Mouse (Mus musculus): ENCODE results near the gene Malsu1.

Gene Malsu1

GRCm38 (mm10) chr6:49074117-49074490, 509 bp downstream of the Malsu1 start:
- DNase-seq (ENCODE audit: low spot score), result no peak

- DNase-seq (ENCODE audit: low spot score), result no peak
Measured at GRCm38 (mm10) chr6:49077894-49078293, 4.3 kb downstream of the Malsu1 start.

GRCm38 (mm10) chr6:49079313-49079712, 5.7 kb downstream of the Malsu1 start:
- DNase-seq (ENCODE audit: low spot score), result no peak

DNA sequence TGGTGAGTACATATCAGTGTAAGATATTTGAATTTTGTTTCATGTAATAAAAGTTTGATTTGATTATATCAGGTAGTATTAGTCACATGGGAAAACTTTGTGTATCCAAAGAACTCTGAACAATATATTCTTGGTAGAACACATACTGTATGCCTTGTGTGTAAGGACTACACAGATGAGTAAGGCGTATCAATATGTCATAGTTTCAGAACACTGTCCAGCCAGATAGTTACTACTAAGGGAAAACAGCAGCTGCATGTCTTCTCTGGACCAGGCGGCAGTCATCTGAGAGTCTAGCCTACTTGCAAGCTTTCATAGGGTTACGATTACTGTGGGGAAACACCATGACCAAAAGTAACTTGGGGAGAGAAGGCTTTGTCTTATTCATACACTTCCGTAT, 9.4 kb downstream of the Malsu1 start:
- DNase-seq (ENCODE audit: low spot score), result no peak

- no peak for DNase-seq (ENCODE audit: low spot score)
Measured at GRCm38 (mm10) chr6:49094968-49095367, 21.4 kb downstream of the Malsu1 start.

DNA sequence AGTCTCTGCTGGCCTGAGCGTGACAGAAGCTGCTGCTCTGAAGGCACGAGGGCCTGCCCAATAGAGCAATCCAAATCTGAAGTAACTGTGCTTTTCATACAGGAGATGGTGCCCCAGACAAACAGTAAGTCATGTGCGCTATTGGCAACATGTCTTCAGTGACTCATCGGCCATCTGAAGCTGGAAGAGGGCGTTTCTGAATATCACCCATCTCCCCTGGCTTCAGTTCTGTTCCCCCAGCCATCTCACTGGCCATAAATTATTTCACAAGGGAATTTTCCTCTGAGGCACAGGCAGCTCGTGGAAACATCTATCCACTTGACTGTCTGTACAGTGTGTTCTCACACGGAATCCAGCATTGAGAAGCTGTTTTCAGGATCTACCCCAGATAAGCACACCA, 22.8 kb downstream of the Malsu1 start:
- peak; percentile 73 for DNase-seq (ENCODE audit: low spot score)

- DNase-seq (ENCODE audit: low spot score), result peak; percentile 89
Measured at GRCm38 (mm10) chr6:49096933-49097461, 23.4 kb downstream of the Malsu1 start.

- no peak for DNase-seq (ENCODE audit: low spot score)
Measured at GRCm38 (mm10) chr6:49097596-49098110, 24.1 kb downstream of the Malsu1 start.

- DNase-seq (ENCODE audit: low spot score), result no peak
Measured at GRCm38 (mm10) chr6:49099086-49099485, 25.5 kb downstream of the Malsu1 start.

DNA sequence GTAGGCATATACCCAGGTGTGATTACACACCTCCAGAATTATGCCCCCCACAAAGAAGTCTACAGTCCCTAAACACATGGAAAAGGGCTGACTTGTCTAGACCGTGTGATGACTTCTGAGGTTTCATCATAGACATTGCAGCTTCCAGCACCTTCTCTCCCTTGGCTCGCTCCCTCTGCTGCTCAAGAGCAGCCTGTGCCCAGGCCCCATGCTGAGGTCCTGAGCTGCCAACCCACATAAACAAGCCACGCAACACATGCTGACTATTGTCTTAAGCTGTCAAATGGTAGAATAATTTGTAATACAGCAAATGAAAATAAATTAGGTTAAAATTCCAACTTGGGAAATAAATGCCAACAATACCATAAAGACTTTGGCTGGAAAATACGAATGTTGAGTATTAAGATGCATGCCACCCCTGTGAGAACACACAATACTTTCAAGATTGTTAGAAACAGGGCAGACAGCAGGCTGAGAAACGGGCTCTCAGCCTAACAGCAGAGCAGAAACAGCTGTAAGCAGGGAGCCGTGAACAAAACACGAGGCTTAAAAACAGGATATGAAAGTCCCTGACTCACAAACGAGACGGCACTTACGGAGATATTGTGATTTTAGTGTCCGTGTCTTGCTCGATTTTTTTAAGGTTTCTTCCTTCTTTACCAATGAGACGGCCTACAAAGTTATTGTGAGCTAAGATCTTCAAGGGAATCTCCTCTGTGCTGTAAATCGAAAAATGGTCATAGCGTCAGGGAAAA, 33.3 kb downstream of the Malsu1 start:
- DNase-seq (ENCODE audit: low spot score), result no peak

DNA sequence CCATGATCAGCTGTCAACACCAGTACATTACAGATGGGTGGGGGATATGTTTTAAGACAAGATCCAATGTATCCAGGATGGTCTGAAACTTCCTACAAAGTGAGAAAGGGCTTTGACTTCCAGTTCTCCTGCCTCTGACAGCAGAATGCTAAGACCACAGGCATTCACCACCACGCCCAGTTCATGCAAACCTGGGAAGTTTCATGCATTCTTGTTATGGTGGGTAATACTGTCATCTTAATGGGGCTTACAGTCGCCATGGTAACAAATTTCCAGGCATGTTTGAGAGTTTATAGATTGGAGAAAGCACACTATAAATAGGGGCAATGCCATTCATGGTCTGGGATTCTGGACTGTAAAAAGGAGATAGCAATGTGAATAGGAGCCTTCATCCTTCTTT, 35.6 kb downstream of the Malsu1 start:
- DNase-seq (ENCODE audit: low spot score), result no peak

- DNase-seq (ENCODE audit: low spot score), result no peak
Measured at GRCm38 (mm10) chr6:49113895-49114294, 40.3 kb downstream of the Malsu1 start.

- DNase-seq (ENCODE audit: low spot score), result no peak
Measured at GRCm38 (mm10) chr6:49114457-49114856, 40.9 kb downstream of the Malsu1 start.

GRCm38 (mm10) chr6:49115550-49115949, 42.0 kb downstream of the Malsu1 start:
- no peak for DNase-seq (ENCODE audit: low spot score)

DNA sequence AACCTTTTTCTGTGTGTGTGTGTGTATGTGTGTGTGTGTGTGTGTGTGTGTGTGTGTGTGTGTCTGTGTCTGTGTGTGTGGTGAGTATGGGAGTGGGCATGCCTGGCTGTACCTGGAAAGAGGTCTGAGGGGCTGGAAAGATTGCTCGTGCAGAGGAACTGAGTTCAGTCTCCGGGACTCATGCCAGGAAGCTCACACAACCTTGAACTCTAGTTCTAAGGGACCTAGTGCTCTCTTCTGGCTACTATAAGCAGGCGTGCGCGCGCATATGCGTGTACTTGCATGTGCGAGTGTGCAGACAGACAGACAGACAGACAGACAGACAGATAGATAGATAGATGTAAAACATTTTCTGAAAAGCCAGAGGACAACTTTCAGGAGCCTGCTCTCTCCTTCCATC, 42.6 kb downstream of the Malsu1 start:
- no peak for DNase-seq (ENCODE audit: low spot score)

GRCm38 (mm10) chr6:49118446-49118845, 44.9 kb downstream of the Malsu1 start:
- DNase-seq (ENCODE audit: low spot score), result no peak

DNA sequence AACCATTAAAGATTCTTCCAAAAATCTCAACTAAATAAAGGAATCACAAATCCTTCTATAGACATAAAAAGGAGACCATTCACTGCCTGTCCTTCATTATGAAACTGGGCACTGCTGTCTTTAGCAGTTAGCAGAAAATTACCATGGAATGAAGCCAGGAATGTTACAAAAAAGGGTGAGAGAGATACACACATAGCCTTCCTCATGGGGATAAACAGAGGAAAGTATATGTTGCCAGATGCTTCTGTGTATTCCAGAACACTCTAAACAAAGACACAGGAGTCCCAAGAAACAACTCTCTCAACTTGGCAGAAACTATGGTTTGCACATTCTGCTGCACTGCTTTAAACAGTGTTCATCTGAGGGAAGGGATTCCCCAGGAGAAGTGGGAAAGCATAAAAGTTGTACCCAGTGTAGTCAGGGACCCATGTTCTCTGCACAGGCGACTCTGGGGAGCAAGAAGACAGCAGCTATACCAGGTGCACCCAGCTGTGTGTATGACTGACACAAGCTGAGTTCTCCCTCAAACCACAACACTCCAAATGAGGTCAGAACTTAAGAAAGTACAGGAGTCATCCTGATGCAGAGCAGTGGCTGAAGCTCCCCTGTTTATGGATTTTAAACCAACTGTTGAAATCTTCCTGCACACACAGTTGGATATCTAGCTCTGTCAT, 46.0 kb downstream of the Malsu1 start:
- no peak for DNase-seq (ENCODE audit: low spot score)

GRCm38 (mm10) chr6:49120370-49120769, 46.8 kb downstream of the Malsu1 start:
- DNase-seq (ENCODE audit: low spot score), result no peak

DNA sequence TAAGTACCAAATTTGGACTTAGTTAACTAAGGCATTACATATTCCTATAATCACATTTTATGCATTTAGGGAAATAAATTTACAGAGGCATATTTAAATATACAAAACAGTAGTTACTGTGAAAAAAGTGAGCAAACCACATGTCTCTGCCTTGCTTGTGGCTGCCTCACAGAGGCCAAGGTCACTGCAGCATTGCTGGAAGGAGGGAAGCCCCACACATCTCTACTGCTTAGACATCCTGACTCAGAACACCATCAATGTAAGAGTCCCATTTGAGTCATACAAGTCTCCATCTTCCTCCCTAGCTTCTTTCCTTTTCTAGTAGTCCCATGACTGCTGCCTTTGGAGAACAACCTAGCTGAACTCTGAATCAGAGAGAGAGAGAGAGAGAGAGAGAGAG, 56.7 kb downstream of the Malsu1 start:
- DNase-seq (ENCODE audit: low spot score), result no peak

- DNase-seq (ENCODE audit: low spot score), result no peak
Measured at GRCm38 (mm10) chr6:49131855-49132254, 58.3 kb downstream of the Malsu1 start.

- DNase-seq (ENCODE audit: low spot score), result no peak
Measured at GRCm38 (mm10) chr6:49132352-49133090, 58.9 kb downstream of the Malsu1 start.

Measured in urinary bladder, postnatal 14 days (tissue).